Mouse (Mus musculus): ENCODE measurements around the gene Gm20388. TPM values are rescaled to one million over a fixed set of nuclear protein-coding genes. Genes with fewer than 3 reads are reported as not detected.

Gm20388 gene
- total RNA-seq, 2 experiments from 2014 or later: 2.4 to 2.6 TPM

- peak; percentile 99 for TF ChIP-seq CTCF (IDR thresholded peaks at IDR 0.05)
- no peak overlapping the region for H3K27ac ChIP-seq
- DNase-seq (ENCODE audit: extremely low spot score in 1 of 2, low spot score in 2 of 2): peak; percentile 86 to 94
- intact Hi-C loops (cut with DNase I): loop anchor here (1.0 kb wide), 3 partner anchors 152 to 329 kb away; no protein-coding TSS in a partner anchor
- H3K4me3 ChIP-seq: no peak overlapping the region
Observed at GRCm38 (mm10) chr8:122830349-122831061, 2919.9 kb downstream of the Gm20388 start.

DNA sequence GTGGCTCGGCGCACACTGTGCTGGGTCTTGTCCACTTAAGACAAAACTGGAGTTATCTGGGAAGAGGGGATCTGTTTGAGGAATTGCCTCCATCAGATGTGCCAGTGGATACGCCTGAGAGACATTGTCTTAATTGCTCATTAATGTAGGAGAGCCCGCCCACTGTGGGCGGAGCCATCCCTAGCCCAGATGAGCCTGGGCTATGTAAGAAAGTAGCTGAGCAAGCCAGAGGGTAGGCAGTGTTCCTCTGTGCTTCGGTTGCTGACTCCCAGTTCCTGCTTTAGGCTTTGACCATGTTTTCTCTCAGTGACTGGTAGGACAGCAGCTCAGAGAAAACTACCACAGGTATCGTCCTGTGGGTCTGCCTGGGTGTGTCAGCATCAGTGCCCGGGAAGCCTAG is 2923.8 kb downstream of the Gm20388 start:
- Histone ChIP-seq H3K4me3 (no peak overlapping the region), H3K27ac (no peak overlapping the region)
- no peak for DNase-seq (ENCODE audit: extremely low spot score in 1 of 2, low spot score in 2 of 2)
- TF ChIP-seq CTCF (IDR thresholded peaks at IDR 0.05): no peak
- intact Hi-C loops (cut with DNase I): no loop called here

GRCm38 (mm10) chr8:122834971-122835370 is 2924.3 kb downstream of the Gm20388 start:
- Histone ChIP-seq H3K4me3 (no peak overlapping the region), H3K27ac (no peak overlapping the region)
- DNase-seq (ENCODE audit: extremely low spot score in 1 of 2, low spot score in 2 of 2): peak; percentile 68 to 76
- peak; percentile 82 for TF ChIP-seq CTCF (IDR thresholded peaks at IDR 0.05)
- intact Hi-C loops (cut with DNase I): loop anchor here (5.0 kb wide), 2 partner anchors 267 to 362 kb away; partner anchors contain the start of gene Rpl13

GRCm38 (mm10) chr8:122836199-122836598 is 2925.6 kb downstream of the Gm20388 start:
- no peak for DNase-seq (ENCODE audit: extremely low spot score in 1 of 2, low spot score in 2 of 2)
- intact Hi-C loops (cut with DNase I): loop anchor here (5.0 kb wide), 2 partner anchors 266 to 361 kb away; partner anchors contain the start of gene Rpl13

GRCm38 (mm10) chr8:122836696-122837095 is 2926.1 kb downstream of the Gm20388 start:
- Histone ChIP-seq H3K4me3 (no peak overlapping the region), H3K27ac (no peak overlapping the region)
- no peak for TF ChIP-seq CTCF (IDR thresholded peaks at IDR 0.05)
- intact Hi-C loops (cut with DNase I): loop anchor here (5.0 kb wide), 2 partner anchors 266 to 361 kb away; partner anchors contain the start of gene Rpl13
- DNase-seq (ENCODE audit: extremely low spot score in 1 of 2, low spot score in 2 of 2): no peak

More at GRCm38 (mm10) chr8:122836199-122836598, 2925.6 kb downstream of the Gm20388 start:
- no peak for TF ChIP-seq CTCF (IDR thresholded peaks at IDR 0.05)
- Histone ChIP-seq H3K27ac (no peak overlapping the region), H3K4me3 (no peak overlapping the region)

DNA sequence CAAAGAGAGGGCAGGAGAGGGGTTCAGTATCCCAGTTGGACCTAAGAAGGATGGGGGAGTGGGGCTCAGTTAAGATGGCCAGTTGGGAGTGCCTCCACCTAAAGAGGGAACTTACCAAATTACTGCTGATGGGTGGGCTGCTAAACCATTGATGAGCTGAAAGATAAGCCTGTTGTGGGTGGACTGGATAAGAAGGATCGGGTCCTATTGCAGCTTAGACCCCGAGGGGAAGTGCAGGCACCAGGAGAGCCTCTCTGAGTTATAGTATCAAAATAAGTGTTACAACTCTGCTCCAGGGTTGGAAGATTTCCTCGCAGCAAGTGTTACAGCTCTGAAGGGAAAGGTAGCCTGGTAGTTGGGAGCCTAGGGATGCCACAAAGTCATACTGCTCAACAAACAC is 2933.5 kb downstream of the Gm20388 start:
- no peak for TF ChIP-seq CTCF (IDR thresholded peaks at IDR 0.05)
- intact Hi-C loops (cut with DNase I): no loop called here
- DNase-seq (ENCODE audit: extremely low spot score in 1 of 2, low spot score in 2 of 2): no peak

DNA sequence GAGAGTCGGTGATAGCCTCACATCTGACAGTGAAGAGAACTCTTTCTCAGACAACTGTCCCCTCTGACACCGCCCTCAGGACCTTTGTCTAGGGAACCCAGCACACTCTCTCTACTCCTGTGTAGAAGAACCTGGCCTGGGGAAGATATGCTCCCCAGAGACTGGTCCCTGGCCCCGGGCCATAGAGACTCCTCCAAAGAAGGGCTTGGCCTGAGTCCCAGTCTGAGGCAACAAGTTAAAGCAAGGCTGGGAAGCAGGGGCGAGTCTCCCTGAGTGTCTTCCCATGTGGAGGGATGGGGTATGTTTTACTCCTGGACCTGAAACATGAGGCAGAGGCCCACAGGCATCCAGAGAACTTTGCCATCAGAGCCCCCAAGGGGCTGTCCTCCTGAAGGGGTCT is 2935.0 kb downstream of the Gm20388 start:
- Histone ChIP-seq H3K27ac (no peak overlapping the region), H3K4me3 (no peak overlapping the region)
- no peak for TF ChIP-seq CTCF (IDR thresholded peaks at IDR 0.05)
- intact Hi-C loops (cut with DNase I): no loop called here
- no peak for DNase-seq (ENCODE audit: extremely low spot score in 1 of 2, low spot score in 2 of 2)

More for the DNA sequence above, 2933.5 kb downstream of the Gm20388 start:
- Histone ChIP-seq H3K27ac (no peak overlapping the region), H3K4me3 (no peak overlapping the region)

DNA sequence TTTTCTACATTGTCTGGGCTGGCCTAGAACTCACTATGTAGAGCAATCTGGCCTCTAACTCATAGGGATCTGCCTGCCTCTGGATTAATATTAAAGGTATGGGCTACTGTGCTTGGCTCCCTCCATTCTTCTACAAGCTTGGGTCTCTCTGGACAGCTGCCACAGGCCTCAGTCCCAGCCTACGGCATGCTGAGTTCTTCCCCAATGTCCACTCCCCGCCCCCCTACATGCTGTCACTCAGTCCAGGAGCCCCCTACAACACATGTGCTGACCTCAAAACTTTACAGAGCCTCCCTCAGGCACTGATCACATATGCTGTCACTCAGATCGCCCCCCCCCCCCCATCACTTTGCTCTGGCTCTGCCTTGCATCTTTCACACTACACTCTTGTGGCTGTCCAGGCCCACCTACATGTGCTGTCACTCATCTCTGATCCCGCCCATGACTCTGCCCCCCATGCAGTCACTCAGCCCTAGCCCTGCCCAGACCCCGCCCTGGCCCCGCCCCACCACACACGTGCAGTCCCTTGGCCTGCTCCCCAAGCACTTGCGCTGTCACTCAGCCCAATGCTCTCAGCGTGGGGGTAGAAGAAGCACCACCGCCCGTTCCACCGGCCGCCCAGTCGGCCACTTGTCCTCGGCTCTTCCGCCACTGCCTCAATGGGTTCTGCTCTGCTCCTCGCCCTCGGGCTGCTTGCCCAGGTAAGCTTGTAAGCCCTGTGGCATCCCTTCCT is 2937.4 kb downstream of the Gm20388 start, which contains the start of gene Cdh15:
Gene Cdh15 (plus strand): TSS at position 138 of the 733 bp plus-strand sequence.
- Histone ChIP-seq H3K4me3 (no peak within 1 kb of the TSS), H3K27ac (no peak within 1 kb of the TSS)
- TF ChIP-seq CTCF (IDR thresholded peaks at IDR 0.05): no peak
- intact Hi-C loops (cut with DNase I): no loop called here
- DNase-seq (ENCODE audit: extremely low spot score in 1 of 2, low spot score in 2 of 2): no peak

DNA sequence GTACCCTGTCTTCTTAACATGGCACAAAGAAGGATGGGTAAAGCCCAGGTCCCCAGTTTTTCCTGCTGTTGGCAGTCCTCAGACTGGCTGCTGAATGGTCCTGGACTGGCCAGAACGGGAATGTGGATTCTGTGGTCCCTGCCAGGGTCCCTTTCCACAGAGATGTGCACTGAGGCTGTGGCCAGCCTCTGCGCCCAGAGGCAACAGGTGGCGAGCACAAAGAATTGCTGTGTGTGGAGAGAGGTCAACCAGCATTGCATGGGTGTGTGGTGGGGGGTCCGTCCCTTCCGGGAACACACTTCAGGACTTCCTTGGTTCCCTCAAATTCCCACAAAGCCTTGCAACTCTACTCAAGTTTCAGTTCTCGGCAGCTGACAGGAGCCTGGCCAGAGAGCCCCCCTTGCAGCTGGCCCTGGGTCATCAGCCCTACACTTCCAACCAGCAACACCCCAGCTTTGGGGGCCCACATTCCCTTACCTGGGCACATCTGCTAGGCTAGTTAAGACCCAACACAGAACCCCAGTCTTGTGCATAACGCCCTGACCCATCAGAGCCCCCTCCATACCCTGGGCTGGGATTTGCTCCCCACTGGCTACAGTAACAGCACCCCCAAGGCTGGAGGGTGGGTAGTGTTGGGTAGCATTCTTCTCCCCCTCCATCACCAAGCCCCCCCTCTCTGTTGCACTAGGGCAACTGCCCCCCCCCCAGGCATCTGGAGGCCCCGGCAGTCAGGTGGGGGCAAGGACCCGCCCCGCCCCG is 2938.7 kb downstream of the Gm20388 start:
- no peak for TF ChIP-seq CTCF (IDR thresholded peaks at IDR 0.05)
- Histone ChIP-seq H3K27ac (no peak overlapping the region), H3K4me3 (no peak overlapping the region)
- intact Hi-C loops (cut with DNase I): no loop called here
- DNase-seq (ENCODE audit: extremely low spot score in 1 of 2, low spot score in 2 of 2): no peak

GRCm38 (mm10) chr8:122850641-122851240 is 2940.1 kb downstream of the Gm20388 start:
- H3K27ac ChIP-seq: no peak overlapping the region
- no peak for TF ChIP-seq CTCF (IDR thresholded peaks at IDR 0.05)
- intact Hi-C loops (cut with DNase I): no loop called here

More at GRCm38 (mm10) chr8:122850641-122851240, 2940.1 kb downstream of the Gm20388 start:
- no peak for DNase-seq (ENCODE audit: extremely low spot score in 1 of 2, low spot score in 2 of 2)
- no peak overlapping the region for H3K4me3 ChIP-seq
